Mouse (Mus musculus) midbrain, embryonic 13.5 days (tissue): ENCODE results near the gene Plekhh2. TPM values are rescaled to one million over a fixed set of nuclear protein-coding genes. Genes with fewer than 3 reads are reported as not detected.

Source experiments
- ATAC-seq: fragments of 200-750 bp; cut with Nextera tagmentation; 2 replicates; pipeline ENCODE4 v1.8.0; 2017; ENCODE audit warnings: mild to moderate bottlenecking, moderate TSS enrichment, moderate library complexity
- H3K27ac ChIP-seq: fragments of 300-500 bp; sonication (generic); 2 replicates; pipeline ENCODE4 v1.5.1; 2015; ENCODE audit warnings: inconsistent platforms, mild to moderate bottlenecking, moderate library complexity
- H3K27me3 ChIP-seq: fragments of 300-500 bp; sonication (generic); 2 replicates; pipeline ENCODE4 v1.6.1; 2015; ENCODE audit warnings: mild to moderate bottlenecking, inconsistent platforms
- H3K36me3 ChIP-seq: fragments of 300-500 bp; sonication (generic); 2 replicates; pipeline ENCODE4 v1.6.1; 2015; ENCODE audit warnings: mild to moderate bottlenecking, inconsistent platforms
- H3K4me1 ChIP-seq: fragments of 300-500 bp; sonication (generic); replicated peaks from 2 replicates; pipeline ENCODE4 v1.6.1; 2015; ENCODE audit warnings: inconsistent platforms
- H3K4me2 ChIP-seq: fragments of 300-500 bp; sonication (generic); replicated peaks from 2 replicates; pipeline ENCODE4 v1.6.1; 2015; ENCODE audit warnings: moderate library complexity, mild to moderate bottlenecking, inconsistent platforms
- H3K4me3 ChIP-seq: fragments of 300-500 bp; sonication (generic); replicated peaks from 2 replicates; pipeline ENCODE4 v1.5.1; 2015; ENCODE audit warnings: mild to moderate bottlenecking, inconsistent platforms
- H3K9ac ChIP-seq: fragments of 300-500 bp; sonication (generic); replicated peaks from 2 replicates; pipeline ENCODE4 v1.6.1; 2015; ENCODE audit warnings: mild to moderate bottlenecking, inconsistent platforms
- H3K9me3 ChIP-seq: fragments of 300-500 bp; sonication (generic); 2 replicates; pipeline ENCODE4 v1.6.1; 2016; ENCODE audit warnings: mild to moderate bottlenecking, inconsistent platforms
- WGBS: fragments of 180-500 bp; shearing (Covaris S2); methylation state at CpG from one replicate; pipeline ENCODE4 v1.1.7; 2015; 5-methylcytosine and 5-hydroxymethylcytosine counted together
- polyA plus RNA-seq: library from polyadenylated mRNA; unstranded; fragments of >200 nt; fragmentation: Nextera tagmentation; extraction: Ambion mirVana; gene quantifications from 2 replicates; pipeline ENCODE4 v1.2.1, GENCODE M21; 2015

Gene Plekhh2
- polyA plus RNA-seq, 1 experiment from 2014 or later, result 1.7 TPM

- no peaks in the 10 kb centered on the region; the same call in 1 of the 2 replicates for H3K4me1 ChIP-seq
- no peak overlapping the region for H3K4me3 ChIP-seq
- no peak overlapping the region for H3K9ac ChIP-seq
- no peaks in the 10 kb centered on the region for H3K9me3 ChIP-seq
- H3K4me2 ChIP-seq, result no peak overlapping the region
- 89% methylated on average over 10 of the region's 10 CpGs for WGBS
- no peak overlapping the region for H3K27ac ChIP-seq
- H3K27me3 ChIP-seq, result no peaks in the 10 kb centered on the region
- ATAC-seq, result no peak
- no peaks in the 10 kb centered on the region for H3K36me3 ChIP-seq
These were observed 68.1 kb downstream of the Plekhh2 start for GRCm38 (mm10) chr17:84579817-84580216.

GRCm38 (mm10) chr17:84580821-84581220, 69.1 kb downstream of the Plekhh2 start:
- Histone ChIP-seq H3K27ac (no peak overlapping the region), H3K4me2 (no peak overlapping the region), H3K27me3 (no peaks in the 10 kb centered on the region), H3K9me3 (no peaks in the 10 kb centered on the region), H3K36me3 (no peaks in the 10 kb centered on the region), H3K9ac (no peak overlapping the region), H3K4me3 (no peak overlapping the region), H3K4me1 (no peaks in the 10 kb centered on the region; the same call in 1 of the 2 replicates)
- ATAC-seq, result no peak
- 64% methylated on average over 8 of the region's 8 CpGs for WGBS

- no peak overlapping the region for H3K9ac ChIP-seq
- H3K4me3 ChIP-seq, result no peak overlapping the region
- no peaks in the 10 kb centered on the region for H3K27me3 ChIP-seq
- no peaks in the 10 kb centered on the region for H3K9me3 ChIP-seq
- H3K4me2 ChIP-seq, result no peak overlapping the region
- H3K27ac ChIP-seq, result no peak overlapping the region
- WGBS, result 68% methylated on average over 8 of the region's 8 CpGs
- no peaks in the 10 kb centered on the region; the same call in 1 of the 2 replicates for H3K4me1 ChIP-seq
- ATAC-seq, result no peak
- no peaks in the 10 kb centered on the region for H3K36me3 ChIP-seq
These were observed 70.2 kb downstream of the Plekhh2 start for GRCm38 (mm10) chr17:84581740-84582414.

DNA sequence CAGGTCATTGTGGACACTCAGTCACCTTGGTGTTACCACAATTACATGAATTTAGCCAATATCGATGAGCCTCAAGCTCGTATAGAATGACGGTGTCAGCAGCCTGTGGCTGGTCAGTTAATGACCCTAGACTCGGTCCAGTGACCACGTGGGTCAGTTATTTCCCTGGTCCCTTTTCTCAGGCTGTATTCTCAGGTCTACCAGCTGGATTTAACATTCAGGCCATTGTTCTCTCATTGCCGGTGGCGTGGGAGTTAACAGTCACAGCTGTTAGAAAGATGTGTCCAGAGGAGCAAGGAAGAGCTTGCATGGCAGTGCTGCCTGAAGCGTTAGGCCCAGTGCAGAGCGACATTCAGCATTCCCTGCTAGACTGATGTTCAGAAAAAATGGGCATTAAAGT, 72.4 kb downstream of the Plekhh2 start:
- Histone ChIP-seq H3K27ac (no peak overlapping the region), H3K4me2 (no peak overlapping the region), H3K4me3 (no peak overlapping the region), H3K36me3 (no peaks in the 10 kb centered on the region), H3K4me1 (no peaks in the 10 kb centered on the region; the same call in 1 of the 2 replicates), H3K9ac (no peak overlapping the region), H3K27me3 (no peaks in the 10 kb centered on the region), H3K9me3 (no peaks in the 10 kb centered on the region)
- WGBS, result 72% methylated on average over 9 of the region's 9 CpGs
- ATAC-seq, result no peak

DNA sequence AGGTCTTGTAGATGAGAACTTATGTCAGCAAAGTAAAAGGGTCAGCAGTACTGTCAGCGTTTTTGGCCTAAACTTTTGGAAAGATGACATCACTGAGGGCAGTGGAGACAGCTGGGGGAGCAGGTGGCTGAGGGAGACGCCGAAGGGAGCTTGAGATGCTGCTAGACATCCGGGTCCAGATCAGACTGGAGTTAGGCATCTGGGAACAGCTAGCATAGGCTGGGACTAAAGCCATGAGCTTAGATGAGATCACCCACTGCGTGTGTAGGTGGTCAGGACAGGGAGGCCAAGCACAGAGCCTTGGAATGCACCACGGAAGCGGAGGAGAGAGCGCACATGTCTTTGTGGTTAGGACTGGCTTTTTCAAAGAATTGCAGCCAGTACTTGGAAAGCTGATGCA, 73.4 kb downstream of the Plekhh2 start:
- WGBS, result 84% methylated on average over 8 of the region's 8 CpGs
- Histone ChIP-seq H3K4me3 (no peak overlapping the region), H3K4me1 (no peaks in the 10 kb centered on the region; the same call in 1 of the 2 replicates), H3K9me3 (no peaks in the 10 kb centered on the region), H3K9ac (no peak overlapping the region), H3K36me3 (no peaks in the 10 kb centered on the region), H3K4me2 (no peak overlapping the region), H3K27ac (no peak overlapping the region), H3K27me3 (no peaks in the 10 kb centered on the region)
- no peak for ATAC-seq

GRCm38 (mm10) chr17:84590065-84590464, 78.4 kb downstream of the Plekhh2 start:
- Histone ChIP-seq H3K36me3 (peaks cover 1% of the 10 kb centered on the region; the same call in 1 of the 2 replicates), H3K9ac (no peak overlapping the region), H3K27ac (no peak overlapping the region), H3K27me3 (no peaks in the 10 kb centered on the region), H3K4me1 (no peaks in the 10 kb centered on the region), H3K4me3 (no peak overlapping the region), H3K9me3 (no peaks in the 10 kb centered on the region), H3K4me2 (no peak overlapping the region)
- ATAC-seq, result no peak
- 93% methylated on average over 7 of the region's 7 CpGs for WGBS

DNA sequence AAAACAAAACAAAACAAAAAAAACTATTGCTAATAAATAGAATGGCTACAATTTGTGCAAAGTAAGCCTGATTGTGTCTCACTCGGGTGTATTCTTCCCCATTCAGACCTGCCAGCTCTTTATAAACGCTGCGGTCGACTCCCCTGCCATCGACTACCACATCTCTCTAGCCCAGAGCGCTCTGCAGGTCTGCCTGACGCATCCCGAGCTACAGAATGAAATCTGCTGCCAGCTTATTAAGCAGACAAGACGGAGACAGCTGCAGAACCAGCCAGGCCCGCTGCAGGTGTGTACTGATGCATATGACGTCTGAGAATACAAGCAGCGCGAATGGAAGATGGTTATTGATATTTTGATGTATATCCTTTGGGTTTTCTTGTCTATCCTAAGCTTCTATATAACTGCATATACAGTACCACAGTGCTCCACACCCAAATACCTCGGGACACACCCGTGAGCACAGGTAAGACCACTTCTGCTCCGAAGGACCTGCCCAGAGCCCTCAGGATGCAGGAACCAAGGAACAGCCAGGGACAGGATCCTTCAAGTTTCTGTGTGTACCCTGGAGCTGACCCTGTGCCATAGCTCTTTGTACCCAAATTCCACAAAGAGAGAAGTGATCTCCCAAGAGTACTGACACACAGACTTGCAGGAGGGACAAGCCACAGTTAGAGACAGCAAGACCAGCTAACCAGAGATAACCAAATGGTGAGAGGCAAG, 79.9 kb downstream of the Plekhh2 start:
- Histone ChIP-seq H3K4me2 (no peak overlapping the region), H3K9me3 (no peaks in the 10 kb centered on the region), H3K9ac (no peak overlapping the region), H3K36me3 (peaks cover 4% of the 10 kb centered on the region; the same call in 1 of the 2 replicates), H3K27ac (peak overlapping the region; percentile 19; the same call in 1 of the 2 replicates), H3K27me3 (no peaks in the 10 kb centered on the region), H3K4me3 (no peak overlapping the region), H3K4me1 (peaks cover 9% of the 10 kb centered on the region)
- 0 out of 2 replicates have a peak, but pooled peaks have one; percentile 37 for ATAC-seq
- WGBS, result 89% methylated on average over 16 of the region's 16 CpGs

DNA sequence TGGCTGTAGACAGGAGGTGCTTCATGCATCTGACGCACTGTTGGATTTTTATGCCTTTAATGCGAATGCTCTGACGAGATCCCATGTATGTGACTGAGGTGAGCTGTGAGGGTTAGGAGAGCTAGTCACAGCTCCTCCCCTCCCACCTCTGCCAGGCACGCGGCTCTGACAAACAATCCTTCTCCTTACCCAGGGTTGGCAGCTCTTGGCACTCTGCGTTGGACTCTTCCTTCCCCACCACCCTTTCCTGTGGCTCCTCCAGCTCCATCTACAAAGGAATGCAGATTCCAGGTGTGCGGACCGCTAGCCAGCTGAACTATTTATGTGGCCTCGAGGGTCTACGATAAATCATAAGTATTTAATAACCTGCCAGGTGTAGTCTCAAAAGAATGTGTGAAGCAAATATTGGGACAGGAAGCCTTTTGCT, 84.3 kb downstream of the Plekhh2 start:
- peaks cover 4% of the 10 kb centered on the region; the same call in 1 of the 2 replicates for H3K36me3 ChIP-seq
- peak; percentile 67 for ATAC-seq
- H3K27ac ChIP-seq, result no peak overlapping the region
- no peak overlapping the region for H3K4me3 ChIP-seq
- H3K9me3 ChIP-seq, result no peaks in the 10 kb centered on the region
- WGBS, result 52% methylated on average over 10 of the region's 10 CpGs
- H3K4me1 ChIP-seq, result peaks cover 12% of the 10 kb centered on the region
- peak overlapping the region; percentile 26 for H3K4me2 ChIP-seq
- no peaks in the 10 kb centered on the region for H3K27me3 ChIP-seq
- no peak overlapping the region for H3K9ac ChIP-seq

DNA sequence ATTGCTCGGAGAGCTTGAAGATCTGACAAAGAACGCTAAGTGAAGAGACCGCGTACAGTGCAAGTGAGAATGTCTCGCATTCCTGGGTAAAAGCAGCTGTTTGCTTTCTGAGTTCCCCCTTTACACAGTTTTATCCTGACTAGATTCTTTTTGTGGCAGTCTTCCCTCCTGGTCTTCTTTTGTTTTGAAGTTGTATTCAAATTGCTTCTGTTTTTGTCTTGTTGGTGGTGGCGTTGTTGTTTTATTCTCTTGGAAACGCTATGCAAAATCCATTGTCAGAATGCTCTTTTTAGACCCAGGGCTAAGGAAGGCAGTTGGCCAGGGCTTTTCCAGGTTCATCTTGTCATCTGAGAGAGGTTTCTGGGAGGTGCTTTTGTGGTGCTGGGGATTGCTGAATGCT, 84.8 kb downstream of the Plekhh2 start:
- H3K36me3 ChIP-seq, result peaks cover 4% of the 10 kb centered on the region; the same call in 1 of the 2 replicates
- no peak for ATAC-seq
- H3K9me3 ChIP-seq, result no peaks in the 10 kb centered on the region
- H3K4me2 ChIP-seq, result peak overlapping the region; percentile 26
- H3K9ac ChIP-seq, result no peak overlapping the region
- peaks cover 12% of the 10 kb centered on the region for H3K4me1 ChIP-seq
- H3K27ac ChIP-seq, result 0 out of 2 replicates have a peak overlapping the region, but pooled peaks have one; percentile 5
- no peaks in the 10 kb centered on the region for H3K27me3 ChIP-seq
- WGBS, result 36% methylated on average over 7 of the region's 7 CpGs
- no peak overlapping the region for H3K4me3 ChIP-seq

DNA sequence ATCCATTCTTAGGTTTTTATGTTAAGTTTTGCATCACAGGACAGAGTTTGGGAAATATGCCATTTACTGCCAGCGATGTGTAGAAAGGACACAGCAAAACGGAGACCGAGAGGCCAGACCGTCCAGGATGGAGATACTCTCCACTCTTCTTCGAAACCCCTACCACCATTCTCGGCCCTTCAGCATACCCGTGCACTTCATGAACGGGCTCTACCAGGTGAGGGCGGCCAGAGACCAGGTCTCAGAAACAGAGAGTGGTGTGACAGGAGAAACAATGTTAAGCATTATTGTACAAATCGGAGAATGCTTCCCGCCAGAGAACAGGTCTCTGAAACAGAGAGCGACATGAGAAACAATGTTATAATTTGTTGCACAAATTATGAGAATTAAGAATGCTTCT, 86.2 kb downstream of the Plekhh2 start:
- Histone ChIP-seq H3K4me2 (no peak overlapping the region), H3K4me3 (no peak overlapping the region), H3K27me3 (no peaks in the 10 kb centered on the region), H3K27ac (no peak overlapping the region), H3K36me3 (peaks cover 4% of the 10 kb centered on the region; the same call in 1 of the 2 replicates), H3K9me3 (no peaks in the 10 kb centered on the region), H3K9ac (no peak overlapping the region), H3K4me1 (peaks cover 12% of the 10 kb centered on the region)
- ATAC-seq, result no peak
- 91% methylated on average over 12 of the region's 12 CpGs for WGBS

- Histone ChIP-seq H3K4me2 (no peak overlapping the region), H3K4me3 (no peak overlapping the region), H3K36me3 (peaks cover 4% of the 10 kb centered on the region; the same call in 1 of the 2 replicates), H3K9me3 (no peaks in the 10 kb centered on the region), H3K27me3 (no peaks in the 10 kb centered on the region), H3K27ac (no peak overlapping the region), H3K9ac (no peak overlapping the region), H3K4me1 (peaks cover 12% of the 10 kb centered on the region)
- WGBS, result 93% methylated on average over 7 of the region's 7 CpGs
- no peak for ATAC-seq
These were observed 87.2 kb downstream of the Plekhh2 start for GRCm38 (mm10) chr17:84598928-84599327.
